Mouse (Mus musculus): ENCODE data around the gene Ncoa7. TPM values are rescaled to one million over a fixed set of nuclear protein-coding genes. Genes with fewer than 3 reads are reported as not detected.

Ncoa7 gene
- polyA plus RNA-seq, 1 experiment from 2014 or later, result 18.7 TPM

DNA sequence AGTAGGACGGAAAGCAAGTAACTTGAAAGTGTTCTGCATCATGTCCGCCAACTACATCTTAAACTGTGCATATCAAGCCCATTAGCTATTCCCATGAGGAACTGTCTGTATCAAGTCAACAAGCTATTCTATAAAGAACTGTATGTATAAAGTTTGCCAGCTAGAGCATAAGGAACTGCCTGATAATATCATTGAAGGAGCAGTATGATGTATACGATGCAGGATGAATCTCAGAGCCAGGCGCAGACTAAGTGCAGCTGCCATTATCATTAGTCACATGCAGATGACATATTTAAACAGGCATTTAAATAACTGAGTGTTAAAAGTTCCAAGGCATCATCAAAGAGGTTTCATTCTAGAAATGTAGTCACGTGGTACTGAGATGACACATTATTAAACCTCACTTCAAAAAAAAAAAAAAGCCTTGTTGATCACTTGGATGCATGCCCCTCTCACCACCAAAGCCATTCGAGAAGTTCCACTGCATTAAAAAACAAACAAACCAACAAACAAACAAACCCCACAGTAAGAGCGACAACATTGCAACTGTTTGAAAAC lies 93.2 kb downstream of the Ncoa7 start:
- no peaks in the 10 kb centered on the region for H3K9me3 ChIP-seq (ENCODE audit: control insufficient read depth, low read length)
- H3K4me2 ChIP-seq (ENCODE audit: low read length), result no peak overlapping the region
- H3K27me3 ChIP-seq (replicated peaks; ENCODE audit: control insufficient read depth, insufficient read depth, low read length), result no peaks in the 10 kb centered on the region
- no peaks in the 10 kb centered on the region for H3K4me1 ChIP-seq (replicated peaks; ENCODE audit: control insufficient read depth, insufficient read depth, low read length)
- no peaks in the 10 kb centered on the region for H3K36me3 ChIP-seq (ENCODE audit: control insufficient read depth, insufficient read depth)
- no peak overlapping the region for H3K9ac ChIP-seq (replicated peaks; ENCODE audit: low read depth, low read length)
- 82% methylated on average over 7 of the region's 7 CpGs for WGBS
- no peak overlapping the region for H3K27ac ChIP-seq (ENCODE audit: low read length)
- peak; percentile 82 for ATAC-seq
- H3K4me3 ChIP-seq (replicated peaks; ENCODE audit: low read length), result no peak overlapping the region

DNA sequence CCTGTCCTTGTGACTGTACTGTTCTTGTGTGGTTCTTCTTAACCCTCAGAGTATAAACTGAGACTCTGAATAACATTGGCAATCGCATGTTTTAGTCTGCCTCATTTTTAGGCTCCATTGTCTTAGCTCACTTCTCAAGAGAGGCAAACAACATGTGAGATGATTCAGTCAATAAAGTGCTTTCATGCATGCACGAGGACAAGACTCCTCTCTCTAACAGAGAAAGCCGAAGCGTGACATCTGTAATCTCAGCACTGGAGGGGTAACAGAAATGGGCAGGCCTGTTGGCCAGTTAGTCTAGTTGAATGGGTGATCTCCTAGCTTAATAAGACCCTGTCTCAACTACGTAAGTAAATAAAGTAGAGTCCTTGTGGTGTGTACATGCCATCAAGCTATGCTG lies 95.1 kb downstream of the Ncoa7 start:
- H3K4me2 ChIP-seq (ENCODE audit: low read length), result no peak overlapping the region
- no peak for ATAC-seq
- H3K27ac ChIP-seq (ENCODE audit: low read length), result no peak overlapping the region
- no peak overlapping the region for H3K4me3 ChIP-seq (replicated peaks; ENCODE audit: low read length)
- WGBS, result 81% methylated on average over 5 of the region's 5 CpGs
- no peaks in the 10 kb centered on the region for H3K27me3 ChIP-seq (replicated peaks; ENCODE audit: control insufficient read depth, insufficient read depth, low read length)
- H3K9me3 ChIP-seq (ENCODE audit: control insufficient read depth, low read length), result no peaks in the 10 kb centered on the region
- H3K4me1 ChIP-seq (replicated peaks; ENCODE audit: control insufficient read depth, insufficient read depth, low read length), result no peaks in the 10 kb centered on the region
- H3K9ac ChIP-seq (replicated peaks; ENCODE audit: low read depth, low read length), result no peak overlapping the region
- H3K36me3 ChIP-seq (ENCODE audit: control insufficient read depth, insufficient read depth), result no peaks in the 10 kb centered on the region

DNA sequence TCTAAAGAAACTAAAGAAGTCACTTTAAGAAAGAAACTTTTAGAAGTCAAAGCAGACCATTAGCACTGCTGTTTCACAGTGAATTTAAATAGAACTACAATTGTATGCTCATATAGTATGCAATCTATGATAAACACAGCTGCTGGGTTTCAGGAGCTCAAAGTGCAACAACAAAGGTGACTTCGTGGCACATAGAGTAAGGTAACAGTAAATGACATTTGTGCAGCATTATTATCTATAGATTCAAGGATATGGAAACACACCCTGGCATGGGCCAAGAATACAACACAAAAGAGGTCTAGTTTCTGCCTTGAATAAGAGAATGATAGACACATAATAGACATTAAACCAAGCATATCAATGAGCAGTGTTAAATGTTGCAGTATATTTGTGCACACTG lies 100.5 kb downstream of the Ncoa7 start:
- H3K27me3 ChIP-seq (replicated peaks; ENCODE audit: control insufficient read depth, insufficient read depth, low read length), result no peaks in the 10 kb centered on the region
- H3K27ac ChIP-seq (ENCODE audit: low read length), result no peak overlapping the region
- H3K4me3 ChIP-seq (replicated peaks; ENCODE audit: low read length), result no peak overlapping the region
- no peaks in the 10 kb centered on the region for H3K36me3 ChIP-seq (ENCODE audit: control insufficient read depth, insufficient read depth)
- no peak for ATAC-seq
- no peaks in the 10 kb centered on the region for H3K4me1 ChIP-seq (replicated peaks; ENCODE audit: control insufficient read depth, insufficient read depth, low read length)
- H3K4me2 ChIP-seq (ENCODE audit: low read length), result no peak overlapping the region
- H3K9me3 ChIP-seq (ENCODE audit: control insufficient read depth, low read length), result no peaks in the 10 kb centered on the region
- H3K9ac ChIP-seq (replicated peaks; ENCODE audit: low read depth, low read length), result no peak overlapping the region
- 83% methylated on average over 1 of the region's 1 CpGs for WGBS

DNA sequence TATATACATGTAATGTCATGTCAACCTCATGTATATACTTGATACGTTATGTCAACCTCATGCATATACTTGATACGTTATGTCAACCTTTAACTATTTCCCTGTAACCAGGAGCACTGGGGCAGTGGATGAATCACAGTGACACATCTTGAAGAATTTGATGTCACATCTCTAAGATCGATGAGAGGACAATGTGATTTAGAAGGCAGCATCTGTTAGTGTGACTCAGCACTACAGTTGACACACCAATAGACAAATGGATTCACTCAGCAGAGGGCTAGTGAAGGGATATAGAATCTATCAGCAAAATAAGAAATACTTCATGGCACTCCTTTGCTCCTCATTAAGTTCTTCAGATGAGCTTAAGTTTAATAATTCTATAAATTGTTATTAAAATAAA lies 116.3 kb downstream of the Ncoa7 start:
- no peak for ATAC-seq
- Histone ChIP-seq H3K4me1 (replicated peaks; ENCODE audit: control insufficient read depth, insufficient read depth, low read length) (no peaks in the 10 kb centered on the region), H3K36me3 (ENCODE audit: control insufficient read depth, insufficient read depth) (peaks cover 10% of the 10 kb centered on the region), H3K9me3 (ENCODE audit: control insufficient read depth, low read length) (no peaks in the 10 kb centered on the region), H3K27me3 (replicated peaks; ENCODE audit: control insufficient read depth, insufficient read depth, low read length) (no peaks in the 10 kb centered on the region), H3K27ac (ENCODE audit: low read length) (no peak overlapping the region), H3K4me3 (replicated peaks; ENCODE audit: low read length) (no peak overlapping the region), H3K9ac (replicated peaks; ENCODE audit: low read depth, low read length) (no peak overlapping the region), H3K4me2 (ENCODE audit: low read length) (no peak overlapping the region)
- WGBS, result 91% methylated on average over 3 of the region's 3 CpGs

DNA sequence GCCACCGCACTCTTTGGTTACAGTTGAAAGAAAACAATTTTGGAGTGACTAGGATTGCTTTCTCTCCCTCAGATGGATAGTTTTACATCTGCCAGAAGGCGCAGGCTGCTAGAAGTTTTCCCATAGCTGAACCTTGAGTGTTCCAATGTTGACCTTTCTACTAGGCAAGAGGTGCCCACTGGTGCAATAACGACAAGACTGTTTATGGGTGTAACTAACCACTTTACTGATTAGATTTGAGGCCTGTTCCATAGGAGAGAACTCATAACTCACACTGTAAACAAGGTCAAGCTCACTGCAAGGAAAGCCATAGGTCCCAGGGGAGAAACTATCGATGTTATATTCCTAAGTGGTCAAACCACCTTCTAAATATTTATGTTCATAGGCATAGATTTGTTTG lies 119.7 kb downstream of the Ncoa7 start:
- no peak overlapping the region for H3K27ac ChIP-seq (ENCODE audit: low read length)
- WGBS, result 94% methylated on average over 4 of the region's 4 CpGs
- H3K9me3 ChIP-seq (ENCODE audit: control insufficient read depth, low read length), result no peaks in the 10 kb centered on the region
- H3K4me1 ChIP-seq (replicated peaks; ENCODE audit: control insufficient read depth, insufficient read depth, low read length), result no peaks in the 10 kb centered on the region
- no peaks in the 10 kb centered on the region for H3K27me3 ChIP-seq (replicated peaks; ENCODE audit: control insufficient read depth, insufficient read depth, low read length)
- H3K36me3 ChIP-seq (ENCODE audit: control insufficient read depth, insufficient read depth), result no peaks in the 10 kb centered on the region
- no peak overlapping the region for H3K4me3 ChIP-seq (replicated peaks; ENCODE audit: low read length)
- no peak overlapping the region for H3K4me2 ChIP-seq (ENCODE audit: low read length)
- no peak overlapping the region for H3K9ac ChIP-seq (replicated peaks; ENCODE audit: low read depth, low read length)
- no peak for ATAC-seq

GRCm38 (mm10) chr10:30679756-30680155 lies 123.4 kb downstream of the Ncoa7 start:
- ATAC-seq, result no peak
- 88% methylated on average over 2 of the region's 2 CpGs for WGBS

DNA sequence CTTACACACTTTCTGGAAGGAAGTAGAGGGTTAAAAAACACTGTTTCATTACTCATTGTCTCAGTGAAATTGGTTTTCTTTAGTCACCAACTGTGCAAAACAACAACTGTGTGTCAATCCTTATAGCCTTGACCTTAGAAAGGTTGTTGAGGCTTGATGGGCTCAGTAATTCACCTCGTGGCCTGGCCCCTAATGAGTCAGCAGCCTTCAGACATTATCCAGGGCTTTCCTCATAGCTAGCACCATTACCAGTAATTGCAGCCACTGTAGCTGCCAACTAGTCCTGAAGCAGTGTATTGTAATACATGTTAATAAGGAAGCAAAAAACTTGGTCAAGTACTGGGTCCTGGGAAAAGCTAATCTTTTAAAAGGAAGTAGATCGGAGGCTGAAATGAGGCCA lies 125.1 kb downstream of the Ncoa7 start:
- Histone ChIP-seq H3K4me1 (replicated peaks; ENCODE audit: control insufficient read depth, insufficient read depth, low read length) (no peaks in the 10 kb centered on the region), H3K9ac (replicated peaks; ENCODE audit: low read depth, low read length) (no peak overlapping the region), H3K4me2 (ENCODE audit: low read length) (no peak overlapping the region), H3K36me3 (ENCODE audit: control insufficient read depth, insufficient read depth) (no peaks in the 10 kb centered on the region), H3K27me3 (replicated peaks; ENCODE audit: control insufficient read depth, insufficient read depth, low read length) (no peaks in the 10 kb centered on the region), H3K9me3 (ENCODE audit: control insufficient read depth, low read length) (no peaks in the 10 kb centered on the region), H3K27ac (ENCODE audit: low read length) (no peak overlapping the region), H3K4me3 (replicated peaks; ENCODE audit: low read length) (no peak overlapping the region)
- 28% methylated on average over 2 of the region's 2 CpGs for WGBS
- peak; percentile 77 for ATAC-seq

More at GRCm38 (mm10) chr10:30679756-30680155, 123.4 kb downstream of the Ncoa7 start:
- no peak overlapping the region for H3K9ac ChIP-seq (replicated peaks; ENCODE audit: low read depth, low read length)
- H3K4me1 ChIP-seq (replicated peaks; ENCODE audit: control insufficient read depth, insufficient read depth, low read length), result no peaks in the 10 kb centered on the region
- no peak overlapping the region for H3K27ac ChIP-seq (ENCODE audit: low read length)
- H3K36me3 ChIP-seq (ENCODE audit: control insufficient read depth, insufficient read depth), result no peaks in the 10 kb centered on the region
- no peaks in the 10 kb centered on the region for H3K27me3 ChIP-seq (replicated peaks; ENCODE audit: control insufficient read depth, insufficient read depth, low read length)
- H3K9me3 ChIP-seq (ENCODE audit: control insufficient read depth, low read length), result no peaks in the 10 kb centered on the region
- H3K4me3 ChIP-seq (replicated peaks; ENCODE audit: low read length), result no peak overlapping the region
- H3K4me2 ChIP-seq (ENCODE audit: low read length), result no peak overlapping the region

- WGBS, result 98% methylated on average over 3 of the region's 3 CpGs
- no peak for ATAC-seq
Measured at GRCm38 (mm10) chr10:30674825-30675224, 128.3 kb downstream of the Ncoa7 start.

GRCm38 (mm10) chr10:30666580-30666979 lies 136.5 kb downstream of the Ncoa7 start:
- Histone ChIP-seq H3K4me1 (replicated peaks; ENCODE audit: control insufficient read depth, insufficient read depth, low read length) (no peaks in the 10 kb centered on the region), H3K27me3 (replicated peaks; ENCODE audit: control insufficient read depth, insufficient read depth, low read length) (no peaks in the 10 kb centered on the region), H3K9me3 (ENCODE audit: control insufficient read depth, low read length) (no peaks in the 10 kb centered on the region), H3K36me3 (ENCODE audit: control insufficient read depth, insufficient read depth) (peaks cover 4% of the 10 kb centered on the region), H3K4me2 (ENCODE audit: low read length) (no peak overlapping the region), H3K9ac (replicated peaks; ENCODE audit: low read depth, low read length) (no peak overlapping the region), H3K27ac (ENCODE audit: low read length) (no peak overlapping the region), H3K4me3 (replicated peaks; ENCODE audit: low read length) (no peak overlapping the region)
- 93% methylated on average over 2 of the region's 2 CpGs for whole genome bisulfite sequencing
- no peak for ATAC-seq

More at GRCm38 (mm10) chr10:30674825-30675224, 128.3 kb downstream of the Ncoa7 start:
- Histone ChIP-seq H3K36me3 (ENCODE audit: control insufficient read depth, insufficient read depth) (peaks cover 2% of the 10 kb centered on the region; the same call in 1 of the 2 replicates), H3K9ac (replicated peaks; ENCODE audit: low read depth, low read length) (no peak overlapping the region), H3K9me3 (ENCODE audit: control insufficient read depth, low read length) (no peaks in the 10 kb centered on the region), H3K27me3 (replicated peaks; ENCODE audit: control insufficient read depth, insufficient read depth, low read length) (no peaks in the 10 kb centered on the region), H3K4me2 (ENCODE audit: low read length) (no peak overlapping the region), H3K4me1 (replicated peaks; ENCODE audit: control insufficient read depth, insufficient read depth, low read length) (no peaks in the 10 kb centered on the region), H3K27ac (ENCODE audit: low read length) (no peak overlapping the region), H3K4me3 (replicated peaks; ENCODE audit: low read length) (no peak overlapping the region)

Measured in forebrain, embryonic 16.5 days (tissue).